Mouse (Mus musculus) E14TG2a.4 (cell line): ENCODE measurements at regions not wholly inside any gene's neighbourhood (a gene's known extent, or its start where the extent isn't known, plus 50 kb on each side); places are given as distances from the start of the nearest gene placed in this dataset.

Experiments used
- CTCF ChIP-seq: conservative IDR thresholded peaks from 2 replicates; pipeline ENCODE4 v1.5.1; 2014; ENCODE audit warnings: low read length
- NANOG ChIP-seq: IDR thresholded peaks from 2 replicates; pipeline ENCODE4 v1.6.1; 2014; ENCODE audit warnings: borderline replicate concordance, low read length, mixed read lengths

DNA sequence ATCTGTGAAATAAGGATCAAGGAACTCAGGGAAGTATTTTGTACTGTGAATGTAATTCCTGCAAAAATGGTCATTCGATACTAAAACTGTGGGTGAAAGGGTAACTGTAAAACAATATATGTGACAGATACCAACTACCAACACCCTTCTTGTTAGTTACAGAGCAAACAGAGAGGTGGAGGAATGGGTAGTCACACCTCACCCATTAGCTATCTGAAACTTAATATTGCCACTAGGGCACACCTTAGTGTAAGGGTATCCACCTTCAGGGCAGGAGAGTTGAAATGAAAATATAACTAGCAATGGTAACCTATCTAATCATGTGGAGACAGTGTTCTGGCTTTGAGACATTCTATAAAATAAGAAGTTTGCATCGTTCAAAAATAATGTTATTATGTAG lies 126.2 kb downstream of the Klf6 start:
- TF ChIP-seq CTCF (no peak), NANOG (no peak)
